Mouse (Mus musculus) forebrain, embryonic 13.5 days (tissue): ENCODE results near the gene Plb1. TPM values are rescaled to one million over a fixed set of nuclear protein-coding genes. Genes with fewer than 3 reads are reported as not detected.

Experiments used
- ATAC-seq: fragments of 200-750 bp; cut with Nextera tagmentation; 2 replicates; pipeline ENCODE4 v1.8.0; 2017
- H3K27ac ChIP-seq: fragments of 300-500 bp; sonication (generic); 2 replicates; pipeline ENCODE4 v1.5.1; 2015; ENCODE audit warnings: inconsistent platforms, mild to moderate bottlenecking, moderate library complexity
- H3K27me3 ChIP-seq: fragments of 300-500 bp; sonication (generic); 2 replicates; pipeline ENCODE4 v1.6.1; 2015; ENCODE audit warnings: mild to moderate bottlenecking, inconsistent platforms
- H3K36me3 ChIP-seq: fragments of 300-500 bp; sonication (generic); 2 replicates; pipeline ENCODE4 v1.6.1; 2015; ENCODE audit warnings: mild to moderate bottlenecking, inconsistent platforms; ENCODE audit not compliant: poor library complexity, severe bottlenecking
- H3K4me1 ChIP-seq: fragments of 300-500 bp; sonication (generic); 2 replicates; pipeline ENCODE4 v1.6.1; 2015; ENCODE audit warnings: inconsistent platforms
- H3K4me2 ChIP-seq: fragments of 300-500 bp; sonication (generic); 2 replicates; pipeline ENCODE4 v1.6.1; 2015; ENCODE audit warnings: inconsistent platforms, mild to moderate bottlenecking, moderate library complexity
- H3K4me3 ChIP-seq: fragments of 300-500 bp; sonication (generic); 2 replicates; pipeline ENCODE4 v1.5.1; 2015; ENCODE audit warnings: mild to moderate bottlenecking, inconsistent platforms
- H3K9ac ChIP-seq: fragments of 300-500 bp; sonication (generic); 2 replicates; pipeline ENCODE4 v1.6.1; 2015; ENCODE audit warnings: mild to moderate bottlenecking, inconsistent platforms
- H3K9me3 ChIP-seq: fragments of 300-500 bp; sonication (generic); replicated peaks from 2 replicates; pipeline ENCODE4 v1.6.1; 2016; ENCODE audit warnings: inconsistent platforms
- WGBS: fragments of 180-500 bp; shearing (Covaris S2); methylation state at CpG from one replicate; pipeline ENCODE4 v1.1.7; 2015; 5-methylcytosine and 5-hydroxymethylcytosine counted together
- polyA plus RNA-seq: library from polyadenylated mRNA; unstranded; fragments of >200 nt; fragmentation: Nextera tagmentation; extraction: Ambion mirVana; gene quantifications from 2 replicates; pipeline ENCODE4 v1.2.1, GENCODE M21; 2015

Plb1 gene
- polyA plus RNA-seq, 1 experiment from 2014 or later, result not detected

- no peak overlapping the region for H3K4me2 ChIP-seq
- H3K4me1 ChIP-seq, result peaks cover 15% of the 10 kb centered on the region
- ATAC-seq, result no peak
- no peaks in the 10 kb centered on the region for H3K9me3 ChIP-seq
- H3K4me3 ChIP-seq, result no peak overlapping the region
- H3K9ac ChIP-seq, result no peak overlapping the region
- H3K36me3 ChIP-seq, result no peaks in the 10 kb centered on the region
- 83% methylated on average over 2 of the region's 2 CpGs for WGBS
- no peak overlapping the region for H3K27ac ChIP-seq
- H3K27me3 ChIP-seq, result no peaks in the 10 kb centered on the region
Observed at GRCm38 (mm10) chr5:32409747-32410146, 177.2 kb downstream of the Plb1 start.

GRCm38 (mm10) chr5:32410954-32411688 is 178.6 kb downstream of the Plb1 start:
- no peak overlapping the region for H3K4me3 ChIP-seq
- no peaks in the 10 kb centered on the region for H3K9me3 ChIP-seq
- WGBS, result 89% methylated on average over 3 of the region's 3 CpGs
- H3K27me3 ChIP-seq, result no peaks in the 10 kb centered on the region
- H3K4me2 ChIP-seq, result no peak overlapping the region
- peaks cover 7% of the 10 kb centered on the region; the same call in 1 of the 2 replicates for H3K4me1 ChIP-seq
- no peak overlapping the region for H3K27ac ChIP-seq
- no peaks in the 10 kb centered on the region for H3K36me3 ChIP-seq
- H3K9ac ChIP-seq, result no peak overlapping the region
- ATAC-seq, result no peak

GRCm38 (mm10) chr5:32412186-32412950 is 179.9 kb downstream of the Plb1 start:
- Histone ChIP-seq H3K4me1 (peaks cover 7% of the 10 kb centered on the region; the same call in 1 of the 2 replicates), H3K36me3 (no peaks in the 10 kb centered on the region), H3K27ac (no peak overlapping the region), H3K4me3 (no peak overlapping the region), H3K4me2 (no peak overlapping the region), H3K9me3 (no peaks in the 10 kb centered on the region), H3K27me3 (no peaks in the 10 kb centered on the region), H3K9ac (no peak overlapping the region)
- ATAC-seq, result no peak
- 17% methylated on average over 1 of the region's 1 CpGs for WGBS

GRCm38 (mm10) chr5:32413083-32413482 is 180.6 kb downstream of the Plb1 start:
- no peak for ATAC-seq
- no peak overlapping the region for H3K4me3 ChIP-seq
- H3K27me3 ChIP-seq, result no peaks in the 10 kb centered on the region
- WGBS, result 33% methylated on average over 2 of the region's 2 CpGs
- no peaks in the 10 kb centered on the region for H3K9me3 ChIP-seq
- H3K9ac ChIP-seq, result no peak overlapping the region
- no peaks in the 10 kb centered on the region for H3K36me3 ChIP-seq
- H3K4me1 ChIP-seq, result peaks cover 7% of the 10 kb centered on the region; the same call in 1 of the 2 replicates
- H3K4me2 ChIP-seq, result no peak overlapping the region
- H3K27ac ChIP-seq, result no peak overlapping the region

- Histone ChIP-seq H3K27ac (no peak overlapping the region), H3K4me2 (no peak overlapping the region), H3K9me3 (no peaks in the 10 kb centered on the region), H3K9ac (no peak overlapping the region), H3K27me3 (no peaks in the 10 kb centered on the region), H3K4me3 (no peak overlapping the region), H3K36me3 (no peaks in the 10 kb centered on the region), H3K4me1 (peaks cover 7% of the 10 kb centered on the region; the same call in 1 of the 2 replicates)
- no peak for ATAC-seq
- WGBS, result 74% methylated on average over 2 of the region's 2 CpGs
Observed at GRCm38 (mm10) chr5:32413569-32413968, 181.1 kb downstream of the Plb1 start.

- 87% methylated on average over 5 of the region's 5 CpGs for WGBS
- ATAC-seq, result no peak
- Histone ChIP-seq H3K4me3 (no peak overlapping the region), H3K4me1 (peaks cover 7% of the 10 kb centered on the region; the same call in 1 of the 2 replicates), H3K9ac (no peak overlapping the region), H3K9me3 (no peaks in the 10 kb centered on the region), H3K4me2 (no peak overlapping the region), H3K36me3 (no peaks in the 10 kb centered on the region), H3K27ac (no peak overlapping the region), H3K27me3 (no peaks in the 10 kb centered on the region)
Observed at GRCm38 (mm10) chr5:32414461-32414985, 182.0 kb downstream of the Plb1 start.

- WGBS, result 84% methylated on average over 6 of the region's 6 CpGs
- no peak for ATAC-seq
Observed at GRCm38 (mm10) chr5:32415554-32415953, 183.0 kb downstream of the Plb1 start.

More at GRCm38 (mm10) chr5:32415554-32415953, 183.0 kb downstream of the Plb1 start:
- no peaks in the 10 kb centered on the region for H3K9me3 ChIP-seq
- no peak overlapping the region for H3K4me3 ChIP-seq
- H3K27me3 ChIP-seq, result no peaks in the 10 kb centered on the region
- H3K9ac ChIP-seq, result no peak overlapping the region
- no peaks in the 10 kb centered on the region for H3K36me3 ChIP-seq
- no peak overlapping the region for H3K4me2 ChIP-seq
- peaks cover 7% of the 10 kb centered on the region; the same call in 1 of the 2 replicates for H3K4me1 ChIP-seq
- H3K27ac ChIP-seq, result no peak overlapping the region

Other genes with a start within 250 kb of the Plb1 start
- gene Fosl2, start 96.9 kb upstream of the Plb1 start, polyA plus RNA-seq, result 0.59 and 0.66 TPM in 2 replicates
- 213 and 246 TPM in 2 replicates for gene Ppp1cb, start 226.1 kb downstream of the Plb1 start, polyA plus RNA-seq